Comparison of ENCODE assay signal across 8 mouse cellular contexts in genomic region chr19:6297641-6298040, GRCm38 (mm10). TPM values are rescaled to one million over a fixed set of nuclear protein-coding genes. Genes with fewer than 3 reads are reported as not detected.
DNase-seq lines count a peak whose midpoint lies in the region; ATAC-seq lines count a peak whose summit lies in the region.

No protein-coding gene starts in this region.

- peak overlapping the region; percentile 44 for H3K9ac ChIP-seq in liver, embryonic 16.5 days (ENCODE audit: low read depth, low read length)

- H3K4me2 ChIP-seq in liver, embryonic 16.5 days (ENCODE audit: low read depth, low read length): peak overlapping the region; percentile 25

- peak overlapping the region; percentile 89 for H3K27ac ChIP-seq in liver, embryonic 16.5 days (ENCODE audit: low read length)

- peak; percentile 21 for DNase-seq in cerebellum, adult 8-10 months
- DNase-seq in cerebellum, adult 9-11 months: no peak
- DNase-seq in MN1 (ENCODE audit: low spot score): peak; percentile 71
- peak; percentile 48 to 62 for DNase-seq in gastrocnemius, postnatal 36 days
- DNase-seq in right cerebral cortex, postnatal 10 days (ENCODE audit: low spot score in 2 of 2): no peak
- no peak for DNase-seq in right cerebral cortex, postnatal 4 days
- DNase-seq in ovary, postnatal 10 days (ENCODE audit: low spot score): no peak

- H3K9me3 ChIP-seq in liver, embryonic 16.5 days (replicated peaks; ENCODE audit: control insufficient read depth, low read length): no peaks in the 10 kb centered on the region

- ATAC-seq in liver, embryonic 16.5 days (ENCODE audit: low read depth): peak; percentile 68

- H3K27me3 ChIP-seq in liver, embryonic 16.5 days (ENCODE audit: control insufficient read depth, insufficient read depth, low read depth, low read length): no peaks in the 10 kb centered on the region

- WGBS in liver, embryonic 16.5 days (ENCODE audit: insufficient replicate concordance): 43% methylated on average over 9 of the region's 9 CpGs

- H3K4me3 ChIP-seq in liver, embryonic 16.5 days (ENCODE audit: low read depth, low read length): no peak overlapping the region; the same call in 1 of the 2 replicates

- intact Hi-C loops in gastrocnemius, postnatal 36 days (cut with DNase I): no loop called here

- H3K36me3 ChIP-seq in liver, embryonic 16.5 days (ENCODE audit: control insufficient read depth, insufficient read depth): peaks cover 35% of the 10 kb centered on the region

- peaks cover 71% of the 10 kb centered on the region for H3K4me1 ChIP-seq in liver, embryonic 16.5 days (ENCODE audit: control insufficient read depth, low read depth, low read length)

RNA-seq across cellular contexts. Expression of gene Cdc42bpg, which starts 8.6 kb away (rescaled TPM):
- total RNA-seq in gastrocnemius, postnatal 36 days (2021): 1 to 10 TPM; 4.3 to 5.2 TPM
- 0.34 and 0.40 TPM in 2 replicates for polyA plus RNA-seq in liver, embryonic 16.5 days (2015; fragmentation: Nextera tagmentation; extraction: Ambion mirVana)

RNA-seq across cellular contexts. Expression of gene Ehd1, which starts 21.1 kb away (rescaled TPM):
- 10 to 100 TPM; 23.5 to 36.0 TPM for total RNA-seq in gastrocnemius, postnatal 36 days (2021)
- 62.1 and 68.6 TPM in 2 replicates for polyA plus RNA-seq in liver, embryonic 16.5 days (2015; fragmentation: Nextera tagmentation; extraction: Ambion mirVana)

RNA-seq across cellular contexts. Expression of gene Men1, which starts 37.1 kb away (rescaled TPM):
- total RNA-seq in gastrocnemius, postnatal 36 days (2021): 1 to 10 TPM; 6.2 to 7.0 TPM
- 19.5 and 21.0 TPM in 2 replicates for polyA plus RNA-seq in liver, embryonic 16.5 days (2015; fragmentation: Nextera tagmentation; extraction: Ambion mirVana)

RNA-seq across cellular contexts. Expression of gene Map4k2, which starts 43.3 kb away (rescaled TPM):
- 10 to 100 TPM; 10.4 to 12.6 TPM for total RNA-seq in gastrocnemius, postnatal 36 days (2021)
- polyA plus RNA-seq in liver, embryonic 16.5 days (2015; fragmentation: Nextera tagmentation; extraction: Ambion mirVana): 8.2 and 8.6 TPM in 2 replicates

RNA-seq across cellular contexts. Expression of gene Atg2a, which starts 56.2 kb away (rescaled TPM):
- 10 to 100 TPM; 16.5 to 18.0 TPM for total RNA-seq in gastrocnemius, postnatal 36 days (2021)
- 4.9 and 6.1 TPM in 2 replicates for polyA plus RNA-seq in liver, embryonic 16.5 days (2015; fragmentation: Nextera tagmentation; extraction: Ambion mirVana)

Comparison
In these comparisons a context has a peak if more than half of its experiments do, and no peak if none do; other contexts are left out.
1. DNase-seq: peak in cerebellum, adult 8-10 months (single experiment), MN1 (single experiment) and gastrocnemius, postnatal 36 days (2 of 2); none in cerebellum, adult 9-11 months (single experiment), right cerebral cortex, postnatal 10 days (0 of 2), right cerebral cortex, postnatal 4 days (single experiment) and ovary, postnatal 10 days (single experiment).